Mouse (Mus musculus) lung, embryonic 14.5 days (tissue): Measurements from ENCODE around the gene Trnt1. TPM values are rescaled to one million over a fixed set of nuclear protein-coding genes. Genes with fewer than 3 reads are reported as not detected.

ENCODE experiments used
- ATAC-seq: fragments of 200-750 bp; cut with Nextera tagmentation; 2 replicates; pipeline ENCODE4 v1.8.0; 2017; ENCODE audit warnings: mild to moderate bottlenecking, moderate TSS enrichment, moderate library complexity; ENCODE audit not compliant: insufficient read depth
- DNase-seq: peaks from one replicate; pipeline ENCODE4 v3.0.0-alpha.2; 2015
- H3K27ac ChIP-seq: fragments of 300-500 bp; sonication (generic); 2 replicates; pipeline ENCODE4 v1.5.1; 2014; ENCODE audit warnings: low read depth, mild to moderate bottlenecking, moderate library complexity
- H3K27me3 ChIP-seq: fragments of 300-500 bp; sonication (generic); 2 replicates; pipeline ENCODE4 v1.6.1; 2014; ENCODE audit warnings: low read length, control low read depth; ENCODE audit not compliant: insufficient read depth
- H3K36me3 ChIP-seq: fragments of 300-500 bp; sonication (generic); 2 replicates; pipeline ENCODE4 v1.6.1; 2014; ENCODE audit warnings: control low read depth; ENCODE audit not compliant: insufficient read depth
- H3K4me1 ChIP-seq: fragments of 300-500 bp; sonication (generic); 2 replicates; pipeline ENCODE4 v1.6.1; 2014; ENCODE audit warnings: antibody characterized with exemption, control low read depth; ENCODE audit not compliant: insufficient read depth
- H3K4me2 ChIP-seq: fragments of 300-500 bp; sonication (generic); 2 replicates; pipeline ENCODE4 v1.6.1; 2014; ENCODE audit warnings: mild to moderate bottlenecking
- H3K4me3 ChIP-seq: fragments of 300-500 bp; sonication (generic); 2 replicates; pipeline ENCODE4 v1.5.1; 2014; ENCODE audit warnings: low read depth, low read length
- H3K9ac ChIP-seq: fragments of 300-500 bp; sonication (generic); 2 replicates; pipeline ENCODE4 v1.6.1; 2014
- H3K9me3 ChIP-seq: fragments of 300-500 bp; sonication (generic); 2 replicates; pipeline ENCODE4 v1.6.1; 2016; ENCODE audit warnings: low read depth, low read length, control low read depth
- CTCF ChIP-seq: IDR thresholded peaks from 2 replicates; pipeline ENCODE4 v1.5.1; 2016; ENCODE audit warnings: antibody characterized with exemption, low read depth
- WGBS: fragments of 180-500 bp; shearing (Covaris S2); extraction: QIAGEN DNeasy Blood & Tissue Kit; methylation state at CpG from one replicate; pipeline ENCODE4 v1.1.7; 2014; 5-methylcytosine and 5-hydroxymethylcytosine counted together
- polyA plus RNA-seq: library from polyadenylated mRNA; unstranded; fragments of >200 nt; fragmentation: Nextera tagmentation; extraction: Ambion mirVana; gene quantifications from 2 replicates; pipeline ENCODE4 v1.2.1, GENCODE M21; 2014

The Trnt1 gene
- polyA plus RNA-seq, 1 experiment from 2014 or later, result 62.3 TPM

DNA sequence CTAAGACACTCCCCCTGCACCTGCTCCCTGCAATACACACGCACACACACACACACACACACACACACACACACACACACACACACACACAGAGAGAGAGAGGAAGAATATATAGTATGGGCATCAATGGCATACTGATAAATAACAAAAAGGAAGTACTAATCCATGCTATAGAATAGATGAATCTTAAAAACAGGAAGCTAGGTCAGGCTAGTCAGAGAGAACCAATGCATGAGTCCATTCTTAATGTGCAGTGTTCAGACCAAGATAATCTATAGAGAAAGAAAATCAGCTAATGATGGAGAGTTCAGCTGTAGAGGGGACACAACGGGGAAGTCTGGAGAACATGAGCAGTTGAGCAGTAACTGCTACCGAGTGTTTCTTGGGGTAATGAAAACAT lies 10.6 kb upstream of the Trnt1 start:
- H3K27ac ChIP-seq, result no peak overlapping the region
- H3K4me1 ChIP-seq, result no peaks in the 10 kb centered on the region
- DNase-seq (no peak), ATAC-seq (no peak)
- no peak for TF ChIP-seq CTCF
- H3K4me2 ChIP-seq, result no peak overlapping the region
- H3K9me3 ChIP-seq, result no peaks in the 10 kb centered on the region
- H3K9ac ChIP-seq, result no peak overlapping the region
- WGBS, result 75% methylated on average over 3 of the region's 3 CpGs
- no peaks in the 10 kb centered on the region for H3K27me3 ChIP-seq
- H3K36me3 ChIP-seq, result no peaks in the 10 kb centered on the region
- H3K4me3 ChIP-seq, result no peak overlapping the region

DNA sequence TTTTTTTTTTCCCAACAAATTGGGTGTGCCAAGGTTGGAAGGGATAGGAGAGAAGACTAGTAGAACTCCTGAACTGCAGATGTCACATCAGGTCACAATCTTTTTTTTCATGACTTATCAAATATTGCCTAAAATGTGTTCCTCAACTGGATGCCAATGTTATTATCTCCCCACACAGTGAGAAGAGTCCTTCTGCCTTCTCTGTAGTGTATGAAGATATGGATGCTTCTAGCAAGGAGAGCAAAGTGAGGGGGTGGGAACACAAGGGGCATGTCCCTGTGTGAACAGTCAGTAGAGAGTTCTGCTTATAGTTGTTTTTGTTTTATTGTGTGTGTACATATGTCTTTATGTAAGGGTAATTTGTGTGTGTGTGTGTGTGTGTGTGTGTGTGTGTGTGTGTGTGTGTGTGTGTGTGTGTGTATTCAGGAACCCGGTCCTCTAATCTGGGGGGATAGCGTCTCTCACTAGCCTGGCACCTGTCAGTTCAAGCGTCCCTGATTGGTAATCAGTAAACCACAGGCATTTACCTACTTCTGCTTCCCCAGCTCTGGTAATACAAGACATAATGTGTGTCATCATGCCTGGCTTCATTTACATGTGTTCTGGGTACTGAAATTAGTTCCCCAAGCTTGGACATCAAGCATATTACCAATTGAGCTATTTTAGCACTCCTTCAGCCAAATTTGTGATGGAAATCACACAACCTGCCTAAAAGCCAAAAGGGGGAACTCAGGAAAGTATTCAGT lies 8.3 kb upstream of the Trnt1 start:
- no peak for DNase-seq

DNA sequence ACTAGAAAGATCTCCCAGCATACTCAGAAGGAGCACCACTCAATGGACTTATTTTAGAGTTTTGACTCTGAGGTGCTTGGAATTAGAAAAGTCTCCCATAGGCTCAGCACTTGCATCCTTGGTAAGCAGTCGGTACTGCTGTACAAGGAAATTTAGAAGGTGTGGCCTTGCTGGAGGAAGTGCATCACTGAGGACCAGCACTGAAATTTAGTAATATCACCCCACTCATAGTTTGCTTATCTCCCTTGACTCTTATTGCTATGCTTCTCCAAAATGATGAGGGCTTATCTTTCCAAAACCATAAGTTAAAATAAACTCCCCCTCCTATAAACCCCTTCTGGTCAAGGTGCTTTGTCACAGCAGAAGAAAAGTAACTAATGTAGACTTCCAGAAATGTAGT lies 7.4 kb upstream of the Trnt1 start:
- no peaks in the 10 kb centered on the region for H3K36me3 ChIP-seq
- no peak overlapping the region for H3K9ac ChIP-seq
- no peaks in the 10 kb centered on the region for H3K9me3 ChIP-seq
- H3K4me2 ChIP-seq, result no peak overlapping the region
- no peak overlapping the region for H3K27ac ChIP-seq
- no peak for DNase-seq
- no peak for TF ChIP-seq CTCF
- no peaks in the 10 kb centered on the region for H3K4me1 ChIP-seq
- WGBS, result 63% methylated on average over 1 of the region's 1 CpGs
- no peaks in the 10 kb centered on the region for H3K27me3 ChIP-seq
- no peak for ATAC-seq
- no peak overlapping the region for H3K4me3 ChIP-seq

More for the DNA sequence above, 8.3 kb upstream of the Trnt1 start:
- no peak overlapping the region for H3K4me2 ChIP-seq
- no peak for ATAC-seq
- no peaks in the 10 kb centered on the region for H3K9me3 ChIP-seq
- H3K9ac ChIP-seq, result no peak overlapping the region
- no peak for TF ChIP-seq CTCF
- 78% methylated on average over 3 of the region's 3 CpGs for WGBS
- H3K27ac ChIP-seq, result no peak overlapping the region
- no peaks in the 10 kb centered on the region for H3K4me1 ChIP-seq
- H3K27me3 ChIP-seq, result no peaks in the 10 kb centered on the region
- no peaks in the 10 kb centered on the region for H3K36me3 ChIP-seq
- H3K4me3 ChIP-seq, result no peak overlapping the region

DNA sequence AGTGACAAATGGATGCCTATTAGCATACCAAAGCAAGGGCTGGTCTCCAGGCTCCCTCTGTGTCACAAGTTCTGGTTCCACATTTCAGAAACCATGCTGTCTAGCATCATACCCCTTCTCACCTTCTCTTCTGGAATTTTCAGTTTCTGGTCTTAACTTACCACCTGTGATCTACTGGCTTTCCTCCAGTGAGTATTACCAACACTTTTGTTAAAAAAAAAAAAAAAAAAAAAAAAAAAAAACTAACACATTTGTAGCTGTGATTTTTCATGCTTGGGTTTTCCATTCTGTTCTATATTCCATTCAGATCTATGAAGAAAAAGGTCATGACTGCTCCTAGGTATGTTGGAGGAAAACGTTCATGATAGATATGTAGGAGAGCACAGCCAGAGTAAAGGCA lies 3.0 kb upstream of the Trnt1 start:
- no peak overlapping the region for H3K9ac ChIP-seq
- H3K4me3 ChIP-seq, result no peak overlapping the region
- no peak overlapping the region for H3K27ac ChIP-seq
- no peak overlapping the region for H3K4me2 ChIP-seq
- H3K4me1 ChIP-seq, result no peaks in the 10 kb centered on the region; the same call in 1 of the 2 replicates
- DNase-seq (no peak), ATAC-seq (no peak)
- no peaks in the 10 kb centered on the region for H3K9me3 ChIP-seq
- no peaks in the 10 kb centered on the region for H3K36me3 ChIP-seq
- no peak for TF ChIP-seq CTCF
- 65% methylated on average over 1 of the region's 1 CpGs for WGBS
- H3K27me3 ChIP-seq, result no peaks in the 10 kb centered on the region

DNA sequence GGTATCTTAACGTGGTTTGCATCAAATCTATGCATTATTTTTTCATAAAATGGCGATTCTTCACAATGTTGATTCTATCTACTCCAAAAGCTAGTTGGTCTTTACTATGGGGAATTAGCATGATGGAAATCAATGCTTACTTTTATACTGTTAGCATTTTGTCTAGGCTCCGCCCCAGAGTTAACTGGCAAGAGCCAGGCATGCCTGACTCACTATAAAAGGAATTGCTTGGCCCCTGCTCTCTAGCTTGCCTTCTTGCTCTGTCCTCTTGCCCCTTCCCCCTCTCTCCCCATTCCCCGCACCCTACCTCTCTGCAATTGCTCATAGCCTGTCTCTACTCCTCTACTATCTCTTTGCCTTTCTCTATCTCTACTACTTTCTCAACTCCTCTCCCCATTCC lies 2.1 kb upstream of the Trnt1 start:
- Histone ChIP-seq H3K9ac (no peak overlapping the region), H3K27ac (no peak overlapping the region), H3K27me3 (no peaks in the 10 kb centered on the region), H3K36me3 (peaks cover 6% of the 10 kb centered on the region), H3K4me2 (no peak overlapping the region), H3K9me3 (no peaks in the 10 kb centered on the region), H3K4me3 (no peak overlapping the region), H3K4me1 (no peaks in the 10 kb centered on the region; the same call in 1 of the 2 replicates)
- no peak for ATAC-seq
- 74% methylated on average over 4 of the region's 4 CpGs for WGBS
- no peak for DNase-seq
- no peak for TF ChIP-seq CTCF

DNA sequence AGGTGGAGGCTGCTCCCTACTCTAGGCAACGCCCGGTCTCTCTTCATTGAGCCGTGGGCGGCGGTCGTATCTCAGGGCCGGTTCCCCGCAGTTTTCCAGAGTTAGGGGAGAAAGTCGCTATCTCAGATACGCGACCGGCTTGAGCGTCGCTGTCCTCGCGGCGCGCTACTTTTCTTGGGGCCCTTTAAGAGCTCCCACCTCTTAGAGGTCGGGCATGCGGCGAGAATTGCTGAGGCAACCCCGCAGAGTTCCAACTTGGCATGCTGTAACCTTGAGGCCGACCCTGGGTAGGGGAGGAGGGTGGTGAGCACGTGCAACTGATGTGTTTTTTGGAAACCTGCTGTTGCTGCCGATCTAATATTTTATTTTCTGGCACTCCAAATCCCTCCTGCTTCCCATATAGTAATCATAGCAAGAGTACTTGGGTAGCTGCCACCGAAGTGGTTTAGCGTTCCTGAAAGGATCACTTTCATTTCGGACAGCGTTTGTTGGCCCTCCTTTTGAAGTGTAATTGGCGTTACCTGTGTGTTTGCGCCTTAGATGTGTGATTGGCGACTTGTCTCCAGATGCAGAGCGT lies 458 bp downstream of the Trnt1 start:
- 2% methylated on average over 33 of the region's 33 CpGs for WGBS
- H3K4me2 ChIP-seq, result peak overlapping the region; percentile 94
- no peaks in the 10 kb centered on the region for H3K27me3 ChIP-seq
- H3K4me3 ChIP-seq, result peak overlapping the region; percentile 69
- peak; percentile 86 for ATAC-seq
- H3K9ac ChIP-seq, result peak overlapping the region; percentile 67
- no peak for DNase-seq
- H3K27ac ChIP-seq, result no peak overlapping the region
- H3K9me3 ChIP-seq, result no peaks in the 10 kb centered on the region
- peaks cover 30% of the 10 kb centered on the region for H3K36me3 ChIP-seq
- TF ChIP-seq CTCF, result no peak
- no peaks in the 10 kb centered on the region; the same call in 1 of the 2 replicates for H3K4me1 ChIP-seq

DNA sequence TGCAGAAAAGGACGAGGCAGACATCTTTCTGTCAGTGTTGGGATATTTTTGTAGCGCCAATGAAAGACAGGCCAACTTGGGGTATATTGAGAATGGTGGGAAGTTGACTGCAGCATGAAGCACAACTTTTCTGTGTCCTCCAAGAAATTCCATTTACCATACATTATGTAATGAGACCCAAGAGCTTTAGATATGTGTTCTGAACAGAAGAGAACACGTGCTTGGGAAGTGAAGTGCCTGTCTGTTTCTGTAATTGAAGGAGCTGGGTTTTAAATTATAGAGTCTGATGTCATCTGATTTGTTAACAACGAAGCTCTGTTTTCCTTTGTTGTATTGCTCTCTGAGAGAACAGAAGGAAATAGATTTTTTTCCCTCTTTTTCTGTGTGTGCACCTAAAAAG lies 1.1 kb downstream of the Trnt1 start:
- WGBS, result 45% methylated on average over 4 of the region's 4 CpGs
- Histone ChIP-seq H3K27ac (no peak overlapping the region), H3K36me3 (peaks cover 34% of the 10 kb centered on the region), H3K9ac (peak overlapping the region; percentile 67), H3K4me1 (no peaks in the 10 kb centered on the region; the same call in 1 of the 2 replicates), H3K4me3 (peak overlapping the region; percentile 69), H3K4me2 (peak overlapping the region; percentile 94), H3K27me3 (no peaks in the 10 kb centered on the region), H3K9me3 (no peaks in the 10 kb centered on the region)
- DNase-seq, result no peak
- TF ChIP-seq CTCF, result no peak
- no peak for ATAC-seq
